Mouse (Mus musculus) thymus, postnatal 25 days (tissue): Measurements from ENCODE around the gene Selp.

ENCODE experiments used
- DNase-seq: peaks from one replicate; pipeline ENCODE4 v3.0.0; 2022

Selp gene

DNA sequence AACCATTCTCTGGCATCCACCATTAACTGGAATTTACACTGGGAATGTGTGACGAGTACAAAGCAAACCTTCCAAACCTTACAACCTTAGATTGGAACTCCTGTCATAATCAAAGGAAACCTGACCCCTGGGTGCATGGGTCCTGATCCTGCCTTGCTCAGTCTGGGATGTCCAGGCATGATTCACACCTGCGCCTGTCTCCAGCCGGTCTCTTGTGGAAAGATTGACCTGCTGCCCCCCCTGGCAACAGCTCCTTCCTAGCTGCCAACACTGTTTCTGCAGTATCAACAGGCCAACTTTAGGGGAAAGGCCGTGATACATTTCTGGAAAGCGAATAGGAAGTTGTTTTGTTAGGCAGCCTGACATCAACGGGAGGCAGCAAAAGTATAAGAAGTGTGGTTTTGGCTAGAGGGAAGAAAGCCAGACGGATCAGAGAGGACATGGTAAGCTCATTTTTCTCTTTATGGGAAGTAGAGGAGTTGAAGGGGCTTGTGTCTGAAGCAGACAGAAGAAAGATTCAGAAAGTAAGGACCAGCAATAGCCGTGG lies at the start of gene Selp:
Gene Selp, plus strand, starts transcription at position 318 of the 547 bp plus-strand sequence.
- no peak for DNase-seq

DNA sequence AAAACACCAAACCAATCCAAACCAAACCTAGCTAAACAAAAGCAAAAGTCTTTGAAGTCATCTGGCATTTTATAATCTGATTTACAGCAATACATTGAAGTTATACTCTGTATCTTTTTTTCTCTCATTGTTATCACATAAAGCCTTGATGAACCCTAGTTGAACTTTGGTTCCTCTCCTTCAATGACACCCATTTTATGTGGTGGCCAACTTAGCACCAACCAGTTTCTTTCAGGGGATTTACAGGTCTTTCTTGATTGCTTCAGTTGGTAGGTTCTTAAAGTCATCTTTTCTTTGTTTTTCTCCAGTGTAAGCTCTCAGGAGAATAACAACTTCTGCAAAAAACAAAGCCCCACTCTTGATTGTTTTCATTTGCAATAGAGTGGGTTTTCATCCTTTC lies 45.8 kb upstream of the Selp start:
- DNase-seq, result no peak

DNA sequence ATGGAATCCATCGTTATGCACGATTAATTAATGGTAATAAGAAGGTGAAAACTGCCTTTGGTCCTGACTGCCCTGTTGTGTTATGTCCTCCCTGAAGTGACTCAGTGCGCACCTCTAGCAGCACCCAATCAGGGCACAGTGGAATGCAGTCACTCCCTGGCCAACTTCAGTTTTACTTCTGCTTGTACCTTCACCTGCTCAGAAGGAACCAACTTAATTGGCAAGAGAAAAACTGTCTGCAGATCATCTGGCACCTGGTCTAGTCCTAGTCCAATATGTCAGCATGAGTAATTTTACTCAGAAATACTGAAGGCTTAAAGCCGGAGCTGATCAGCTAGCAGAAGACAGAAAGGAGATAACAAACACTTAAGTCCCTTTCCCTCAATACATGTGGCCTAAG lies 44.6 kb upstream of the Selp start:
- no peak for DNase-seq

DNA sequence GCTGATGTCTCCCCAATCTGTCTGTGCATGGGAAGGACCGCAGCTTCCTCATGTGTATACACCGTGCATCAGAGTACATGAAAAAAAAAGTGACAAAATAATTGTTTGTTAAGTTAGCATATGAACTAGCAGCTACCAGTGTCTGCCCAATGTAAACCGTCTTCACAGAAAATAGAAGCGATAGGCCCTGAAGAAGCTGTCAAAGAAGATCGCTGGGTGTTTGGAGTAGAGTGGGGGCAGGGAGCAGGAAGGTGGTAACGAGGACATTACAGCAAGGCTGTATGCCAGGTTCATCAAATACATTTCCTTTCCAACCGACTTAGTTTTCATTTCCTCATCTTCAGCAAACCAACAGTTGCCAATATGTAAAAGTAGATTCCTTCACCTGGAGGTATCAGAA lies 44.0 kb upstream of the Selp start:
- DNase-seq, result peak; percentile 77

DNA sequence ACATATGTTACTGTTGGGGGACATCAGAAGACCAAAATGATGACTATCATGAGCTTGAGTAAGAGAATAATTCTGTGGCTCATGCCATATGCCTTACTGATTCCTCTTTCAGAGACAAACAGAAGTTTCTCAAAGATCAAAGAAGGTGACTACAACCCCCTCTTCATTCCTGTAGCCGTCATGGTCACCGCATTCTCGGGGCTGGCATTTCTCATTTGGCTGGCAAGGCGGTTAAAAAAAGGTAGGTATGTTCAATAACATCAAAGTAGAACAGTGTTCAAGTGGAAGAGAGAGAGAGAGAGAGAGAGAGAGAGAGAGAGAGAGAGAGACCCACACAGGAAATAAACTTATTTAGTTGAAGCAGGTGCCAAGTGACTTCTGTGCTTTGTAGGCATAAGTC lies 43.1 kb upstream of the Selp start:
- peak; percentile 67 for DNase-seq

DNA sequence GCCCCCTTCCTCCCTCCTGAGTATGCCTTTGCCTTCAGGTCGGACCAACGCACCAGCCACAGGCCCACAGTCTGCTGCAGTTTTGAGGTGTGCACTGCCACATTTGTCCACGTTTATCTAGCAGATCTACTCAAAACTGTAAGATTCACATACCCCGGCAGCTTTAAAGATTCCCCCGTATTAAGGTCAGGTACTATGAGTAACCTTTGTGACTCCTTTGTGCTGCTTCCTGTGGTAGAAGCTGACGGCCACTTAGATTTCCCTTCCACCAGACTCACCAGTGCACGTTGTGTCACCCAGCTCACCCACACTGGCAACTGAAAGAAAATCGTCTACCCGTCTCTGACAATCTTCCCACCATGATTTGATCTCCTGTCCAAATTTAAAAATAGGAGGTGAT lies 42.0 kb upstream of the Selp start:
- DNase-seq, result peak; percentile 26

DNA sequence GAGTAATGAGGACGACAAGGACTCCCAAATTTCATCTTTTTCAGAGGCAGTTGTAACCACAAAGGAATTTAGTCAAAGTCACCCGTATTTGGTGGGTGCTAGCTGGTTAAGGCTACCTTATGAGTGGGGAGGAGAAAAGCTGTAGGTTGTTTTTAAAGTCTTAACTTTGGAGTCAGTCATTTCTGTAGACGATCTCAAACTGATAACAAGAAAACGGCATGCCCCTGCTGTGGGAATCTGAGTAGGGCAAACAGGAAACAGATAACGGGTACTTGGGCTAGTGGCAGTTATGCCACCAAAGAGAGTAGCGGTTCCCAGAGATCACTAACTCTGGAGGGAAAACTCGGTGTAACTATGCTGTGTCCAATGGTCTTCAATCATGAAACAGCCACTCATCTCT lies 41.3 kb upstream of the Selp start:
- DNase-seq, result peak; percentile 33

DNA sequence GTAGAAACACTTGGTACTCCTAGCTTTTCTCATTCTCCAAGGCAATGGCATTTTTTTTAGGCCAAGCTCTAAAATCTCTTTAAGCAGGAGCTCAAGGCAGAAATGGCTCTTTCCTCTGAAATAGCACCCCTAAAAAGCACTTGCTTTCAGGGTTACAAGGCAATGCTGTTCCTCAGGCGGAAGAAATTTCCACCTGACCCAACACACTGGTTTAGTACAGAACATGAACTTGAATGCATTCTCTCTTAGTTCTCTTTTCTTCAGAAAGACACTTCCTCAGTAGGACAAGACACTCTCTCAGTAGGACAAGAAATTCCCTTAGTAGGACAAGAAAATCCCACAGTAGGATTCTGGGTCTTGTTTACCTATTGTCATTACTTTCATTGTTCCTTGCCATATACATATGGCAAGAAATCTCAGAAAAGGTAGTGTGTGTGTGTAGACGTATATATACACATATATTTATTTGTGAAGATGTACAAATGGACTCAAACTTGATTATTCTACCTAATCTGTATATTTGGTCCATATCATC lies 40.4 kb upstream of the Selp start:
- DNase-seq, result no peak

DNA sequence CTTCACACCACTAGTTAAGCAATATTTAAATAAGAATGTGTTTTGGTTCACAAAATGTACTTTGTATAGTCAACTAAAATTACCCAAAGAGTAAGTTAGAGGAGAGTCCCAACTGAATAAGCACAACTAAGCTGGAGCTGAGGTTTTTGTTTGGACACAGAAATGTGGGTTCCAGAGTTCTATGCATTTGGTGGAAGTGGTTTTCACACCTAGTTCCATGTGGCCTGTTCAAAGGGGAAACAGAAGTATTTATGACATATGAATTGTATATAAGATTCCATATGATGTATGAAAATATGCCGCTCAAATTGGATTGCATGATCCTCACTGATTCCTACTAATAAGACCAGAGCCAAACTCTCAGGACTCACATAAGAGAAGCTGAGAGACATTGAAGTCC lies 39.6 kb upstream of the Selp start:
- no peak for DNase-seq

DNA sequence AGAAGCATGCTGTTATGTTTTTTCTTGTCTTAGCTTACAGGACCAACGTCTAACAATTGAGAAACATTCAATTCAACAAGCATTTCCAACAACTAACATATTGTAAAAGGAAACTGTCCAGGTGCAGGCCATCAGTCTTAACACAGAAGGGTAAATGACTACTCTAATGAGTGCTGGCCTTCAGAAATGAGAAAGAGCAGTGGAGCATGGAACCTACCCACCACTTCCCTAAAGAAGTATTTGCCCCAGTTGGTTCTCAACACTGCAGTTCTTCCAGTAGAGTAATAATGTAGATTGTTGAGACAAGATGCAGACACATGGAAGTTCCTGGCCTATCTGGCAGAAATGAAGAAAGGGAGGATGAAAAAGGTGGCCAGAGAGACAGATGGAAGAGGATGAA lies 38.6 kb upstream of the Selp start:
- DNase-seq, result no peak

DNA sequence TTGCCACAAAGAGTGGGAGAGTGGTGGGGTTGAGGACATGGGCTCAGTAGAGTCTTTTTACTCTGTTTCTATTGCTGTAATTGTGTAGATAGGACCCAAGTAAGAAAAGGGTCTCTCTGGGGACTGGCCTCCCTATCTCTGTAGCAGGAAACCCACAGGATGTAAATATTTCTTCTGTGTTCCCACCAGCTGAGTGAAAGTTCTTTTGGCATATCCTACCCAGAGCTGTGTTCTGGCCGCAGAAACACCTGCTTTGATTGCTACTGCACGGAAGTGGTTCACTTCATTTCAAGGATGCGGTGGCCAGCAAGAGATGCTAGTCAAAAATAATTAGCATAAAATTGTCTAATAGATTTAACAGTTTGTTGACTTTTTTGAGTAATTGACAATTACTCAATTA lies 38.0 kb upstream of the Selp start:
- peak; percentile 43 for DNase-seq

DNA sequence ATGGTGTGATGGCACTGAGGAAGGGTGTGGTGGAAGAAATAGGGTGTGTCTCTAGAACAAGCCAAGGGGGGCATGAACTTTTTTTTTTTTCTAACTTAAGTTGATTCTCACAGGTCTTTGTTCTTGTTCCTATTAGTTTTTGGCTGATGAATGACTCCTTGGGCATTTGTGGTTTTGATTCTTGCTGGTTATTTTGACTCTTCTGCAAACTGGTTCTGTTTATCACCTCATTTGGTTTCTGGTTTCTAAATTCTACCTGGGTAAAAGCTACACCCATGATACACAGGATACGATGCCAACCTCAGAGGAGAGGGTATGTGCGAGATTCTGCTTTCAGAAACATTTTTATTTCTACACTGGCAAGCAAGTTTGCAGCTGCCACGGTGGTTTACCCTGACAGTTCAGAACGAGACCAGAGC lies 36.7 kb upstream of the Selp start:
- peak; percentile 55 for DNase-seq

DNA sequence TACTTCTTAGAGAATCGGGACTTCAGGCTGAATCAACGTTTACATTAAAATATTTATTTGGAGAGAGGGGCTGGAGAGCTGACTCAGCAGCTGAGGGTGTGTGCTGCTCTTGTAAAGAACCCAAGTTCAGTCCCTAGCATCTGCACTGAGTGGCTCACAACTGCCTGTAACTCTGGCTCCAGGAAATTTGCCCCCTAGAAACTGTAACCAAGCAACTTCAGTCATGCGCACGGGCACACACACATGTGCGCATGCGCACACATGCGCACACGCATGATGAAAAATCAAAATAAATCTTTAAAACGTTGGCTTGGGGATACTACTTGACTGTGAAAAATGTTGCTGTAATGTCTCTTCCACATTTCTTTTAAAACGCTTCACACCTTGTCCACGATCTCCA lies 36.0 kb upstream of the Selp start:
- DNase-seq, result no peak

DNA sequence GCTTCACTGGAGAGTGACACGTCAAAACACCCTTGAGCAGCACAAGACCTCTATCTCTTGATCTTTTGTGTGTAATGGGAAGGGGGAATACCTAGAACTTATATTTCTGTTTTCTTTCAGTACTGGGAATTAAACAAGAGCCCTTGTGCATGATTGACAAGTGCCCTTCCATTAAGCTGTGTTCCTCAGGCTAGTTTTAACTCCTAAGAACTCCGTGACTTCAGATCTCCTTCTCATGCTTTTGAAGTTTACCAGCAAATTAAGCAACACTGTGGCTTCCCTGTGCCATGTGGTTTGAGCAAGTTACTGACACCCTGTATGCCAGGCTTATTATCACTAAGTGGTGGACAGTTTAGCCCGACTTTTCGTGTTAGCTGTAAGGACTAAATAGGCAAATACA lies 32.0 kb upstream of the Selp start:
- DNase-seq, result no peak

DNA sequence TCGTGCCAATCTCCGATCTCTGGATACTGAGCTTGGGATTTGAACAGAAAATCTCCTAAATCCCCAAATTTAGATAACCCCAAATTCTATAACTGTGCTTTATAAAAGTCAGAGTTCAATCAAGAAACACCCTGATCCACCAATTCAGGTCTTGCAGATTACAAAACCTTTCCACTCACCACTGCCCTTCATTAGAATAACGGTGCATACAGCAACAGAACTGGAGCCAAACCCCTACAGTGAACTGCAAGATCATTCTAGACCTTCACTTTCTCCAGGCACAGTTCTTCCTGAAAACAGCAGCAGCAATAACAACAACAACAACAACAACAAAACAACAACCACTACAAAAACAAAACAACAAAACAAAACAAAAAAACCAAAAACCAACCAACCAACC lies 28.3 kb upstream of the Selp start:
- no peak for DNase-seq

DNA sequence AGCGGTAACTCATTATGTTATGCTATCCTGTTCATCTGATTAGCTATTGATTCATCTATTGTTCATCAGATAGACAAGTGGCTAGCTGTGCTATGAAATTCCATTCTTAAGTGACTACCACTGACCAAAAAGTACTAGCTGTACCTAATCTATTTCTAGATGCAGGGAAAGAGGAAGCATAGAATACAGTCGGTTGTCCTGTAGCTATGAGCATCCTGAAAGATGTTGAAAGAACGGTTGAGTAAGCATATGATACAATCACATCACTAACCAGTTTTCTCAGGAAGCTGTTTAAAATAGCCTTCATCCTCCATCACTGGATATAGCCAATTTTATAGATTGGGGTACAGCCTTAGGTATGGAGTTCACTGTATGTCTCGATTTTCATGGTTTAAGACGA lies 27.2 kb upstream of the Selp start:
- no peak for DNase-seq

DNA sequence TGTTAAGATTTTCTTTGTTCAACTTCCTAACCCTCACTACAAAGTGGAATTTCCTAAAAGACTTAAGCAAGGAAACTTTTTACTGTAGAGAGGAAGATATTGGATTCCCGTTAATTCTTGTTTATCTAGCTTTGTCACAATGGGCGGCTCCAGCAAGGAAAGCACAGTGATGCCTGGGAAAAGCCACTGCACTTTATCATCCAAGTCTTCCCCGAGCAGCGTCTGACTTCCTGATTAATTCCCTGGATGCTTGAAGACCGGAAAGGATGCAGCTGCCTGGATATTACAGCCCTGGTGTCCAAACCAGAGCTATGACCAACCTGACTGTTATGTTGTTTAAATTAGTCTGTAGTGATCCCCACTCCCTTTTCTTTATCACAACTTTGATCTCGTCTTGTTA lies 18.3 kb upstream of the Selp start:
- no peak for DNase-seq

DNA sequence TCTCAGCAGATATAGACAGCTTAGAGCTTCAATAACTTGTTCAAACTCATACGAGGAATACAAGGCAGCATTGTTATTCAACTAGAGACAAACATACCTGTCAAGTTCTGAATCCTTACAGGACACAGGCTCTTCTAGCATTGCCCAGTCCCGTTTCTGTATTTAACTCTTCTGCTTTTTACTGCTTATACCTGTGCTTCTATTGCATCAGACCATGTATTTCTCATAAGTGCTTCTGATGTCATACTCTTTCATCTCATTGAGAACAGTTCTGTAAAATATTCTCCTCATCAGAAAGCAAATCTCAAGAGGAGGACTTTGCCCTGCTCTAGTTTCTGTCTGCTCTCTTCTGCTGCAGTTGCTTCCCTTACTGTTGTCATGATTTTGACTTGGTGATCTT lies 17.2 kb upstream of the Selp start:
- DNase-seq, result no peak

DNA sequence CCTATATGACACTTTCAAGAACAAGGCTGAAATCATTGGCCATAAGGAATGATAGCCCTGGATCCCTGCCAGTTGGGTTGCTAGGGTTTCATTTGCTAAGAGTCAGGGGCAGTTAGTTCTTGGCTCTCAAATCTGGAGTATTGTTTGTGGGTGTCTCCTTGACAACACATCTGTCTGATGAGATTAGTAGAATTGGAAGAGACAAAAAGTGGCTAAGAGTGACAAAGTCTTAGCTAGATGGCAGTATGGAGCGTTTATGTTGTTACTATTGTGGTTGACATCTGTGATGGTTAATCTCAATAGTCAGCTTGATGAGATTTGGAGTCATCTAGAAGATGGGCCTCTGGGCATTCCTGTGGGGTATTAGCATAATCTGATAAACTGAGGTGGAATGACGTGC lies 16.7 kb upstream of the Selp start:
- no peak for DNase-seq

DNA sequence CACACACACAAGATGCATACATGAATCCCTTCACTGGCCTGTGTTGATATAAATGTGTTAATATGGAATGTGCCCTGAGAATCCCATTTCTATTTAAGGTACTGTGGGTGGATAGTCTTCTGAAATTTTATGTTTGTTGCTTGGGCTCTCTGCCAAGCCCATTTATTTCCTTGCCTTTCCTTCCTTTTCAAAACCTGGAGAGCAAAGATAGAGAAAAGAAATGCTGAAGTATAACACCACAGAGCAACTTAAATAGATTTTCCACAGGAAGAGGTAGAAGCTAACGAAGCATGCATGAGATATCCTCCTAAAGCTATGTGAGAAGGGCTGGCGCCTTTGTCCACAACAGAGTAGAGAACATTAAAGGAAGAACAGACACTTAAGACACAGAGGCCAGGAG lies 5.3 kb upstream of the Selp start:
- no peak for DNase-seq

DNA sequence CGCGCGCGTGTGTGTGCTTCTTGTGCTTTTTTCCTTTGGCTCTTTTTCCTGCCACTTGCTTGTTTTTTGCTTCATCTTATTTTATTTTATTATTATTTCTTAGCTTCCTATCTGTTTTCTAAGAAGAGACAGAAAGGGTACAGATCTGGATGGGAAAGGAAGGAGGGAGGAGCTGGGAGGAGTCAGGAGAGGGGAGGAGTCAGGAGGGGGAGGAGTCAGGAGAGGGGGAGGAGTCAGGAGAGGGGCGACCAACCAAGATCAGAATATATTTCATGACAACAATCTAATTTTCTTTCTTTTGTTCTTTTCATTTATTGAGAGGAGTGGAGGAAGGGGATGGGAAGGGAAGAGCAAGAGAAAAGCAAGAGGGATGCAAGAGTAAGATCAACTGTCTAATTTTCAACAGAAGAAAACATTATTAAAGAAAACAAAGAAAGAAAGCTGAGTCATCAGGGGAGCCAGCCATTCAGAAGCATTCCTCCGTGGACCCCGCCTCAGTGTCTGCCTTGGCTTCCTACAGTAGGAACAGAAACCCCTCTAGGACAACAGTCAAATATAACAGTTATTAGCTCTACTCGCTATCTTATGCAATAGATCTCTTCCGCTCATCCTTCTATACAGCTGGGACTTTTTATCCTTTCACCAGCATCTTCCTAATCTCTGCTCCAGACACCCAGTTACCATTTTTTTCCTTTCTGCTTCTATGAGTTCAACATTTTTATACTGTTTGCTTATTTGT lies 4.3 kb upstream of the Selp start:
- no peak for DNase-seq

DNA sequence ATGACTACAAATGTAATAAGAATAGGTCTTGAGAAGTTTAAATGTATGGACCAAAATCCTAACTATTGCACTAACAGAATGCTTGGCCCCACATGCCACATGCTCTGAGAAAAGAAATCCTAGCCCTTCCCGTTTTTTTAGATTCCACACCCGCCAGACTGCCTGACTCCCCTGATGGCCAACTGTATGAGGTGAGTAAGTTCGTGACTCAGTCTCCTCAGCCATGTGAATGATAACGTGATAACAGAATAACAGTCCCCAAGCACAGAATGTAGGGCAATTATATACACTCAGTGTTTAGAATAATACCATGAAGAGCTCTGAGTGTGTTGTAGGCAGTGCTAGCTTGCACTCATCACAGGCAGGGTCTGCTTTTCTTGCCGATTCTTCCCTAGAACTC lies 784 bp upstream of the Selp start:
- DNase-seq, result no peak

DNA sequence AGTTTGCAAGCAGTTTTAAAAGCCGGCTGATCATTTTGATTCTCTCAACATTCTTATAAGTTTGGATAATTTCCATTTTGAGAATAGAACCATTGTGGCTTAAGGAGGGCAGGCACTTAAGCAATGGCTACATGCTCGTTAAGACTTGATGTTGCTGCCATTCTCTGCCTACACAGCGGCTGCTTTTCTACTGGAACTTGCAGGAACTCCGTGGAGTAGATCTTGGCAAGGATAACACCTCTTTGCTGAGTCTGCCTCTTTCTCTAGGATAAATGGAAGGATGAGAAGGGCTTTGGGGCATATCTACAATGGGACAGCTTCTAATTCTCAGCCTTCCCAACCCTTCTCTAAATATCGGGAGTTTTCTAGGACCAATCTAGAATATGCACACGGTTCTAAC lies 583 bp downstream of the Selp start:
- DNase-seq, result no peak

DNA sequence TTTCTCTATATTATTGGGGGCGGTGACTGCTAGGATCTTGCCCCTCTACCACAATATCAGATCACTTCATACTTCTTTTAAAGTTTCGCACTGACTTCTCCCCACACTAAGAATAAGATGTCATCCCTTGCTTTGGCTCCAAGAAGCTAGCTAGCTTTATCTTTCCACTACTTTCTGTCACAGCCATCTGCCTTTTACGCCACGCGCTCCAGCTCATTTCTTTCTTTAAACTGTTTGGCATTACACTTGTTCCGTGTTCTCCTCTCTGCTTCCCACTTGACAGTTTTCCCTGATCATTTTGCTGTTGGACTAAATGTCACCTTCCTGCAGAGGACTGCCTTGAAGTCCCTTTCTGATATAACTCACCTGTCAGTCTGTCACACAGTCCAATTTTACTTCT lies 2.8 kb downstream of the Selp start:
- no peak for DNase-seq
